Mouse (Mus musculus) neural tube, embryonic 15.5 days (tissue): ENCODE measurements around the gene Zswim3. TPM values are rescaled to one million over a fixed set of nuclear protein-coding genes. Genes with fewer than 3 reads are reported as not detected.

Experiments used
- ATAC-seq: fragments of 200-750 bp; cut with Nextera tagmentation; 2 replicates; pipeline ENCODE4 v1.8.0; 2017; ENCODE audit warnings: mild to moderate bottlenecking, moderate TSS enrichment, moderate library complexity; ENCODE audit not compliant: low FRiP score
- H3K27ac ChIP-seq: fragments of 300-500 bp; sonication (generic); replicated peaks from 2 replicates; pipeline ENCODE4 v1.5.1; 2015; ENCODE audit warnings: mild to moderate bottlenecking, inconsistent platforms
- H3K27me3 ChIP-seq: fragments of 300-500 bp; sonication (generic); replicated peaks from 2 replicates; pipeline ENCODE4 v1.6.1; 2015; ENCODE audit warnings: inconsistent platforms
- H3K36me3 ChIP-seq: fragments of 300-500 bp; sonication (generic); 2 replicates; pipeline ENCODE4 v1.6.1; 2015; ENCODE audit warnings: inconsistent platforms
- H3K4me1 ChIP-seq: fragments of 300-500 bp; sonication (generic); 2 replicates; pipeline ENCODE4 v1.6.1; 2015; ENCODE audit warnings: inconsistent platforms
- H3K4me2 ChIP-seq: fragments of 300-500 bp; sonication (generic); 2 replicates; pipeline ENCODE4 v1.6.1; 2015; ENCODE audit warnings: inconsistent platforms, mild to moderate bottlenecking, moderate library complexity
- H3K4me3 ChIP-seq: fragments of 300-500 bp; sonication (generic); replicated peaks from 2 replicates; pipeline ENCODE4 v1.5.1; 2015; ENCODE audit warnings: mild to moderate bottlenecking, inconsistent platforms
- H3K9ac ChIP-seq: fragments of 300-500 bp; sonication (generic); replicated peaks from 2 replicates; pipeline ENCODE4 v1.6.1; 2015; ENCODE audit warnings: mild to moderate bottlenecking, inconsistent platforms
- H3K9me3 ChIP-seq: fragments of 300-500 bp; sonication (generic); replicated peaks from 2 replicates; pipeline ENCODE4 v1.6.1; 2016; ENCODE audit warnings: inconsistent platforms
- WGBS: fragments of 180-500 bp; shearing (Covaris S2); methylation state at CpG from one replicate; pipeline ENCODE4 v1.1.7; 2015; ENCODE audit warnings: mixed read lengths; 5-methylcytosine and 5-hydroxymethylcytosine counted together
- polyA plus RNA-seq: library from polyadenylated mRNA; unstranded; fragments of >200 nt; fragmentation: Nextera tagmentation; extraction: Ambion mirVana; gene quantifications from 2 replicates; pipeline ENCODE4 v1.2.1, GENCODE M21; 2015

The Zswim3 gene
- polyA plus RNA-seq, 1 experiment from 2014 or later: 16.2 TPM

DNA sequence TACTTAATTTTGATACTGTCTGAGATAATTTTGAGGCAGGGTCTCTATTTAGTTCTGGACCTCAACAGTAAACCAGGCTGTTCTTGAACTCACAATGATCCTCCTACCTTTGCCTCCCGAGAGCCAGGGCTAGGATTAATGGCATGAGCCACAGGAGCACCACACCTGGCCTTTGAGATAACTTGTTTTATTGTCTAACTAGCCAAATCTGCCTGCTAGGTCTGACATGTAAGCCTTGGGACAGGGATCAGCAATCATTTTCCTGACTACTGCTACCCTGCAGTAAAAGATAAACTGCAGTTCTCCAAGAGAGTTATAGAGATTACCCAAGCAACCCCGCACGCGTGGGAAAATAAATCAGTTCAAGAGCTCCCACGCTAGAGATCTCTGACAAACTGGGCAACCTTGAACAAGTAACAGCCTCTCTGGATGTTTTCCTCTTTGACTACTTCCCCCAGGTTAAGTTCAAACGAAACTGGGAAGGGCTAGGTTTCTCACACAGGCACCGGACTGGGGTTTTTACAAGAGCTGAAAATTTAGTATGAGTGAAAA is 20.0 kb upstream of the Zswim3 start:
- Histone ChIP-seq H3K9ac (peak overlapping the region; percentile 81), H3K27ac (peak overlapping the region; percentile 81), H3K36me3 (peaks cover 6% of the 10 kb centered on the region; the same call in 1 of the 2 replicates), H3K4me1 (peaks cover 35% of the 10 kb centered on the region), H3K4me3 (peak overlapping the region; percentile 75), H3K4me2 (peak overlapping the region; percentile 93), H3K9me3 (no peaks in the 10 kb centered on the region), H3K27me3 (0 out of 2 replicates have a peak, but pooled peaks cover 2% of the 10 kb centered on the region)
- 8% methylated on average over 7 of the region's 7 CpGs for WGBS
- no peak for ATAC-seq

DNA sequence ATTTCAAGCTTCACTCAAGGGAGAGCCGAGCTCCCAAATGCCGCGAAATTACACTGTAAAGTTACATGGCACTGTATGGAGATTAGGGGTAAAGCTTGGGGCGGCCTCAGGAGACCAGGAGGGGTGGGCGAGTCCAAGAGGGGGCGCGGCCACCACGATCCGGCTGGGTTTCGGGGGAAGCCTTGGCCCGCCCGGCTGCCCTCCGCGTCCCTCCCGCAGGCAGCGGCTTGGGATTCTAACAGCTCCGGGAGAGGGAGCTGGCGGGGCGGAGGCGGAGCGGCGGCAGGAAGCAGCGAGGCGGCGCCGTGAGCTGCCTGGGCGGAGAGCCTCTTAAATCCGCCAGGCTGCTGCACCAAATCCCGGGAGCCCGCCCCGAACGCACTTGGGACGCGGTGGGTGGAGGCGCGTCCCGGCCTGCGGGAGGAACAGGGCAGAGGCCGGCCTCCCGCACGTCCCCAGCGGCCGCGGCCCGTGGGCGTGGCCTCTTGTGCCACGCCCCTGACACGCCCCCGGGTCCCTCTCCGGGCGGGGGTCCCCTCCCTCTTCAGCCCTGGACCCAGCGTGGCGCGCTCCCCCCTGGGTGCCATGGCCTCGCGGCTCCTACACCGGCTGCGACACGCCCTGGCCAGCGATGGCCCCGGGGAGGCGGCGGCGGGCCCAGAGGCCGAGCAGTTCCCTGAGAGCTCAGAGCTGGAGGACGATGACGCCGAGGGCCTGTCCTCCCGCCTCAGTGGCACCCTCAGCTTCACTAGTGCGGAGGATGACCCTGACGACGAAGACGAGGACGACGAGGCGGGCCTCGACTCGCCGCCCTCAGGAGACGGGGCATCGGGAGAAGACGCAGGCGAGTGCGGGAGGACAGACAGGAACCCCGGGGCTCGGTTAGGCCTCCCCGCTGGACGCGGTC is 19.2 kb upstream of the Zswim3 start, which contains the start of gene Snx21:
Gene Snx21 (plus strand): TSS at position 343 of the 907 bp plus-strand sequence.
- Histone ChIP-seq H3K36me3 (peaks cover 6% of the 10 kb centered on the region; the same call in 1 of the 2 replicates), H3K27ac (peak within 1 kb of the TSS; percentile 81), H3K27me3 (no peaks in the 10 kb centered on the region), H3K4me2 (peak within 1 kb of the TSS; percentile 93), H3K9me3 (no peaks in the 10 kb centered on the region), H3K4me1 (peaks cover 35% of the 10 kb centered on the region), H3K9ac (peak within 1 kb of the TSS; percentile 81), H3K4me3 (peak within 1 kb of the TSS; percentile 75)
- WGBS: under 1% methylated on average over 72 of the region's 89 CpGs
- peak; percentile 92 for ATAC-seq

DNA sequence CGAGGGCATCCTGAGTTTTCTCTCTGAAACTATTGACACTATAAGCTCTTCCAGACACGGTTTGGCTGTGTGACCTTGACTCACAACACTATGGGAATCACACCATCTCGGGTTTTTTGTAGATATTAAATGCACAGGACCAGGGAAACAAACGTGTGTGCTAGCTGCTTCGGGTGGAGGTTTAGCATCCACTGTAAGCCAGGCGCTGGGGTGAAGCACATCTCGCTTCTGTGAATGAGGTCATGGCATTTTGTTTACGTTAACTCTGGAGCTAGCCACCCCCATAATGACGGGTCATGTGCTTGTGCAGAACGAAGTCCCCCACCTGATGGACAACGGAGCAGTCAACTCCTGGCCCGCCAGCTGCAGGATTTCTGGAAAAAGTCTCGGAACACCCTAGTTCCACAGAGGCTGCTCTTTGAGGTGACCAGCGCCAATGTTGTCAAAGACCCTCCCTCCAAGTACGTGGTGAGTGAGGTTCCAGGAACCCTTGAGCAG is 18.5 kb upstream of the Zswim3 start:
- H3K9me3 ChIP-seq: no peaks in the 10 kb centered on the region
- H3K36me3 ChIP-seq: peaks cover 12% of the 10 kb centered on the region
- peak overlapping the region; percentile 93 for H3K4me2 ChIP-seq
- H3K4me3 ChIP-seq: peak overlapping the region; percentile 75
- H3K4me1 ChIP-seq: peaks cover 35% of the 10 kb centered on the region
- WGBS: 11% methylated on average over 15 of the region's 15 CpGs
- peak; percentile 30; the same call in 1 of the 2 replicates for ATAC-seq
- H3K27ac ChIP-seq: peak overlapping the region; percentile 81
- no peaks in the 10 kb centered on the region for H3K27me3 ChIP-seq
- peak overlapping the region; percentile 81 for H3K9ac ChIP-seq

DNA sequence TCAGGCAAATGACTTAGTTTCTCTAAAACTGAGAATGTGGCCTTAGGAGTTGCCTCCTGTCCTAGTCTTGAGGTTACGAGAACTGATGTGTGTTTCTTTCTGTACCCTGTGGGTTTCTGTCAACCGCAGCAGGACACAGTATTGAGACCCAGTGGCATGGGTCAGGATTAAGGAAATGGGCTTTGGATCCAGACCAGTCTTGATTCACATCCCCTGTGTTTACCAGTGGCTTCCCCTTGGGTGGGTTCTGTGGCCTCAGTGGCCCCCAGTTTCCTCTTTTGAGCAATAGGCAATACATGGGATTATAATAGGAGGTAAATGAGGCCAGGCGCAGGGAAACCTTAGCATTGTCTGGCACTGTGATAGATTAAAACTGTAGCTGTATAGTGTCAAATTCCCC is 17.9 kb upstream of the Zswim3 start:
- Histone ChIP-seq H3K9ac (no peak overlapping the region), H3K4me3 (peak overlapping the region; percentile 75), H3K27ac (no peak overlapping the region; the same call in 1 of the 2 replicates), H3K27me3 (no peaks in the 10 kb centered on the region), H3K36me3 (peaks cover 18% of the 10 kb centered on the region), H3K9me3 (no peaks in the 10 kb centered on the region), H3K4me2 (peak overlapping the region; percentile 93), H3K4me1 (peaks cover 35% of the 10 kb centered on the region)
- no peak for ATAC-seq
- 86% methylated on average over 3 of the region's 3 CpGs for WGBS

DNA sequence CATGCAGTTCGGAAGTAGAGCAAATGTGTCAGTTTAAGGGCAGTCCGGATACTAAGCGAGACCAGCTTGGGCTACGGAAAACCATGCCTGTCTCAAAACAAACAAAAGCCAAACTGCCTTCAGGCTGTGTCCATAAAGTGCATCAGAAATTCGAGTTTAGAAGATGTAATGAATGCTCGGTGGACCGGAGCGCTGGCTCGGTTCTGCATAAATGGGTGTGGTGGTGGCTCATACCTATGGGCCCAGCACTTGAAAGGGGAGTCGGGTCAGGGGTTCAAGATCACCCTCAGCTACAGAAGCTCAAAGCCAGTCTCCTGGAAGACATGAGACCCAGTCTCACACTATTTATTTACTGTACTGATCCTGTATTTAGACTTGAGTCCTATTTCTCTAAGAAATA is 17.1 kb upstream of the Zswim3 start:
- H3K4me2 ChIP-seq: peak overlapping the region; percentile 26
- H3K4me3 ChIP-seq: no peak overlapping the region
- no peak for ATAC-seq
- peaks cover 35% of the 10 kb centered on the region for H3K4me1 ChIP-seq
- WGBS: 79% methylated on average over 10 of the region's 10 CpGs
- H3K27me3 ChIP-seq: no peaks in the 10 kb centered on the region
- H3K27ac ChIP-seq: no peak overlapping the region
- H3K36me3 ChIP-seq: peaks cover 25% of the 10 kb centered on the region
- H3K9me3 ChIP-seq: no peaks in the 10 kb centered on the region
- H3K9ac ChIP-seq: no peak overlapping the region

DNA sequence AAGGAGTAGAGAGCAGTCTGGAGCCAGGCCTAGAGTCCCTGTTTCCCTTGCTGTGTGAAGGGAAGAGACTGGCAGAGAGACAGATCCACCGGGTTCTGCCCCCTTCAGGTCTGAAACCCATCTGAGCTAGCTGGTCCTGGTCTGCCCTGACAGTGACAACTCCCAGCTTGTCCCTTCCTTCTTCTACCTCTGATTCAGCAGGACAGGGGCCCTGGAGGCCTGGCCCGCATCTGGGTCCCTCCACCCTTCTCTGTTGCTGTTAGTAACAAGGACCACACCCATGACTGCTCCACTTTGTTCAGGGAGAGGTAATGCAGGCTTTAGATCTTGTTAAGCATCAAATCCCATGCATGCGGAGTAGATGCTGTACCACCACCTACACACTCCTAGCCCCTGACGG is 16.5 kb upstream of the Zswim3 start:
- Histone ChIP-seq H3K36me3 (peaks cover 31% of the 10 kb centered on the region), H3K9me3 (no peaks in the 10 kb centered on the region), H3K4me2 (peak overlapping the region; percentile 5; the same call in 1 of the 2 replicates), H3K9ac (0 out of 2 replicates have a peak overlapping the region, but pooled peaks have one; percentile 10), H3K27ac (no peak overlapping the region), H3K4me1 (peaks cover 35% of the 10 kb centered on the region), H3K4me3 (no peak overlapping the region), H3K27me3 (no peaks in the 10 kb centered on the region)
- WGBS: 72% methylated on average over 4 of the region's 4 CpGs
- no peak for ATAC-seq

DNA sequence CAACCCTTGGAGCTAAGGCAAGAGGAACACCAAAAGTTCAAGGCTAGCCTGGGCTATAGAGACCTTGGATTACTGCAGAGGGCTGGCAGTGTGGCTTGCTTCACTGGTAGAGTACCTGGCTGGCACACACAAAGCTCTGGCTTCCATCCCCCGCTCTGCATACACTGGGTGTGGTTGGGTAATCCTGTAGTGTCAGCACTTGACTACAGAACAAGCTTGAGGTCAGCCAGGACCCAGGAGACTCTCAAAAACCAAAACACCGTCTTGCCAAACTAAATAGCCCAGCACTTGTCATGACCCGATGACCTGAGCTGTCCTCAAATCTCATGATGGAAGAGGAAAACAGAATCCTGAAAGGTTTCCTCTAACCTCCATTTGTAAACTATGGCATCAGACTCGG is 14.4 kb upstream of the Zswim3 start:
- no peaks in the 10 kb centered on the region for H3K9me3 ChIP-seq
- H3K27me3 ChIP-seq: no peaks in the 10 kb centered on the region
- WGBS: 90% methylated on average over 4 of the region's 4 CpGs
- H3K36me3 ChIP-seq: peaks cover 37% of the 10 kb centered on the region
- H3K4me2 ChIP-seq: no peak overlapping the region
- no peak overlapping the region for H3K4me3 ChIP-seq
- ATAC-seq: no peak
- H3K4me1 ChIP-seq: peaks cover 24% of the 10 kb centered on the region
- no peak overlapping the region for H3K9ac ChIP-seq
- no peak overlapping the region for H3K27ac ChIP-seq

DNA sequence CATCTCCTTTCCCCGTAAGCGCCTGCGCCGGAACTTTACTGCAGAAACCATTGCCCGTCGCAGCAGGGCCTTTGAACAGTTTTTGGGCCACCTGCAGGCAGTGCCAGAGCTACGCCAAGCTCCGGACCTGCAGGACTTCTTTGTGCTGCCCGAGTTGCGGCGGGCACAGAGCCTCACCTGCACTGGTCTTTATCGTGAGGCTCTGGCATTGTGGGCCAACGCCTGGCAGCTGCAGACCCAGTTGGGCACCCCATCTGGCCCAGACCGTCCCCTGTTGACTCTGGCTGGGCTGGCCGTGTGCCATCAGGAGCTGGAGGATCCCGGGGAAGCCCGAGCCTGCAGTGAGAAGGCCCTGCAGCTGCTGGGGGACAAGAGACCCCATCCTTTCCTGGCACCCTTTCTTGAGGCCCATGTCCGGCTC is 13.0 kb upstream of the Zswim3 start:
- no peak for ATAC-seq
- Histone ChIP-seq H3K9ac (no peak overlapping the region), H3K36me3 (peaks cover 51% of the 10 kb centered on the region)

DNA sequence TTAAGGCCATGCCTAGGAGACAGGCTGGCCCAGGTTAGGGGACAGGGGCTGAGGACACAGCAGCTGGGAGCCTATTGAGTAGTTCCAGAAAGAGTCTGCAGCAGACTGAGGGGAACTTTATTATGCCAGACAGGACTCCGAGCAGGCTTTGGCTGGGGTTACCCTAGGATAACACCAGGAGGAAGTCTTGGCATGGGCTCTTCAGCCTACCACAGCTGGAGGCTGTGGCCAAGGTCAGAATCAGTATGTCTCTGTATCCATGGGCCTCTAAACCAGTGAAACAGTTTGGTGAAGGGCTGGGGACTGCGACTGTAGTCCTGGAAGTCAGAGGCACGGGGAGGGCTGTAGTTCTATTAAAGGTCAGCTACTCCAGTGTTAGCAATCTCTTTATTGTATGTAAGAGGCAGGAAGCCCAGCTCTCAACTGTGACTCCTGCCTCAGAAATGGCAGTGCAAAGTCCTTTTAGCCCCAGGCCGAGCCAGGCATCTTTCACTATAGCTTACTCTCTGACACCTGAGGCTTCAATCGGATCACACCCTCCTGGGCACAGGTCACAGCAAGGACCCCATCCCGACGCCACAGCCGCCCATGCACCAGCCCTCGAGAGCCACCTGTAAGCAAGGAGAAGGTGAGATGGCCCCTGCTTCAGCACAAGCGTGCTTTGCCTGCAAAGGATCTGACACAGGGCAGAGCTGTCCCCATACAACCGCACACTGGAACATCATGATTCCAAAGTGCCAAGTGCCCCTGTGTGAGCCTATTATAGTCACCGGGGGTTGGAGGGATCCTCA is 12.3 kb upstream of the Zswim3 start:
- WGBS: 93% methylated on average over 12 of the region's 12 CpGs
- no peak for ATAC-seq
- peaks cover 56% of the 10 kb centered on the region for H3K36me3 ChIP-seq

More for the DNA sequence above, 13.0 kb upstream of the Zswim3 start:
- H3K4me2 ChIP-seq: no peak overlapping the region
- WGBS: 87% methylated on average over 18 of the region's 18 CpGs
- H3K4me3 ChIP-seq: no peak overlapping the region
- H3K9me3 ChIP-seq: no peaks in the 10 kb centered on the region
- peaks cover 17% of the 10 kb centered on the region for H3K4me1 ChIP-seq
- H3K27ac ChIP-seq: no peak overlapping the region
- H3K27me3 ChIP-seq: no peaks in the 10 kb centered on the region

DNA sequence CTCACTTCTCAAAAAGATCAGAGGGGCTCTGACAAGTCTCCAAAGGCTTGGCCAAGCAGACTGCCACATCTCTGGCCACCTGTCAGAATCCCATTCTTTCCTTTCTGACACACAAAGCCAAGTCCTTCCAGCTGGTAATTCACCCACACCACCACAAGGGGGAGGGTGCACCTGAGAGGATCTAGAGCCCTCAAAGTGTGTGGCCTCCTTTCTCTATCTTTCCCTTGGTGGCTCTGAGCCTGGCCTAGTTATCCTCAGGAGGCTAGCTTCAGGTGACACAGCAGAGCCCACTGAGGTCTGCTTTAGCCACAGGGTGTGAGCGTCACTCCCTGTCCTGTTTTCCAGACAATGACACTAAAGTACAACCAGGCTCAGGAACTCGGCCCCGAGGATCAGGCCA is 11.7 kb upstream of the Zswim3 start:
- H3K27me3 ChIP-seq: no peaks in the 10 kb centered on the region
- 83% methylated on average over 3 of the region's 3 CpGs for WGBS
- no peak overlapping the region for H3K4me2 ChIP-seq
- ATAC-seq: no peak
- no peaks in the 10 kb centered on the region for H3K9me3 ChIP-seq
- H3K27ac ChIP-seq: no peak overlapping the region
- peaks cover 61% of the 10 kb centered on the region for H3K36me3 ChIP-seq
- no peak overlapping the region for H3K4me3 ChIP-seq
- peaks cover 5% of the 10 kb centered on the region for H3K4me1 ChIP-seq
- H3K9ac ChIP-seq: no peak overlapping the region

More for the DNA sequence above, 12.3 kb upstream of the Zswim3 start:
- H3K27me3 ChIP-seq: no peaks in the 10 kb centered on the region
- no peak overlapping the region for H3K9ac ChIP-seq
- peaks cover 10% of the 10 kb centered on the region for H3K4me1 ChIP-seq
- H3K4me3 ChIP-seq: no peak overlapping the region
- no peaks in the 10 kb centered on the region for H3K9me3 ChIP-seq
- H3K4me2 ChIP-seq: no peak overlapping the region
- no peak overlapping the region for H3K27ac ChIP-seq

DNA sequence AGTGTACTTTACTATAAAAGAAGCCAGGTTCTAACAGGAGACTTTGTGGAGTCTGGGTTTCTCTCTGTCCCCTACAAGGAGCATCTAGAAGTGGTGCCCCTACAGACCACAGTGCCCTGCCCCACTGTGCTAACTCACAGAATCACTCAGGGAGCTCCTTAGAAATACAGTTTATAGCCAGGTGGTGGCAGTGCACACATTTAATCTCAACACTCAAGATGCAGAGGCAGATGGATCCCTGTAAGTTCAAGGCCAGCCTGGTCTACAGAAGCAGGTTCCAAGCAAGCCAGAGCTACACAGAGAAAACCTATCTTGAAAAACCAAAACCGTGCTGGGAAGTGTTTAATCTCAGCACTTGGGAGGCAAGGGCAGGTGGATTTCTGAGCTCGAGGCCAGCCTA is 11.1 kb upstream of the Zswim3 start:
- Histone ChIP-seq H3K27me3 (no peaks in the 10 kb centered on the region), H3K27ac (no peak overlapping the region), H3K4me2 (no peak overlapping the region), H3K9me3 (no peaks in the 10 kb centered on the region), H3K36me3 (peaks cover 62% of the 10 kb centered on the region), H3K4me3 (no peak overlapping the region), H3K4me1 (no peaks in the 10 kb centered on the region; the same call in 1 of the 2 replicates), H3K9ac (no peak overlapping the region)
- 94% methylated on average over 2 of the region's 2 CpGs for WGBS
- no peak for ATAC-seq
